Mouse (Mus musculus) left cerebral cortex, adult 11 months (tissue): ENCODE results near the gene Sgsm3.
"Not testable (repeated sequence)": the region's sequence is repeated elsewhere in the genome, so short reads cannot be mapped to it uniquely, and the experiment has no call there.

ENCODE experiments used
- DNase-seq: peaks from one replicate; pipeline ENCODE4 v3.0.0; 2022; ENCODE audit warnings: low spot score

Sgsm3 gene

GRCm38 (mm10) chr15:80977620-80978334, at the start of gene Sgsm3:
Gene Sgsm3 (plus strand): TSS chr15:80977765.
- peak; percentile 81 for DNase-seq

GRCm38 (mm10) chr15:80928811-80929355, 48.7 kb upstream of the Sgsm3 start:
- DNase-seq, result no peak

GRCm38 (mm10) chr15:80930048-80930571, 47.5 kb upstream of the Sgsm3 start:
- DNase-seq, result no peak

- DNase-seq, result not testable (repeated sequence)
These were observed 46.8 kb upstream of the Sgsm3 start for GRCm38 (mm10) chr15:80930676-80931320.

GRCm38 (mm10) chr15:80931345-80931960, 46.1 kb upstream of the Sgsm3 start:
- no peak for DNase-seq

GRCm38 (mm10) chr15:80934841-80935240, 42.7 kb upstream of the Sgsm3 start:
- no peak for DNase-seq

GRCm38 (mm10) chr15:80936686-80937085, 40.9 kb upstream of the Sgsm3 start:
- DNase-seq, result no peak

- DNase-seq, result no peak
These were observed 39.0 kb upstream of the Sgsm3 start for GRCm38 (mm10) chr15:80938615-80939014.

- no peak for DNase-seq
These were observed 38.2 kb upstream of the Sgsm3 start for GRCm38 (mm10) chr15:80939401-80939800.

GRCm38 (mm10) chr15:80941468-80942040, 36.0 kb upstream of the Sgsm3 start:
- no peak for DNase-seq

GRCm38 (mm10) chr15:80945851-80946250, 31.7 kb upstream of the Sgsm3 start:
- DNase-seq, result no peak

GRCm38 (mm10) chr15:80948145-80949135, 29.1 kb upstream of the Sgsm3 start, which contains the start of gene Adsl:
Gene Adsl (plus strand): TSS chr15:80948490.
- DNase-seq, result peak; percentile 61

GRCm38 (mm10) chr15:80949431-80949830, 28.1 kb upstream of the Sgsm3 start:
- DNase-seq, result no peak

- DNase-seq, result no peak
These were observed 27.5 kb upstream of the Sgsm3 start for GRCm38 (mm10) chr15:80950055-80950454.

- DNase-seq, result no peak
These were observed 23.6 kb upstream of the Sgsm3 start for GRCm38 (mm10) chr15:80953971-80954370.

GRCm38 (mm10) chr15:80954861-80955260, 22.7 kb upstream of the Sgsm3 start:
- DNase-seq, result no peak

- DNase-seq, result no peak
These were observed 21.6 kb upstream of the Sgsm3 start for GRCm38 (mm10) chr15:80955836-80956438.

GRCm38 (mm10) chr15:80969371-80969770, 8.2 kb upstream of the Sgsm3 start:
- no peak for DNase-seq

- DNase-seq, result no peak
These were observed 3.3 kb upstream of the Sgsm3 start for GRCm38 (mm10) chr15:80974311-80974710.

GRCm38 (mm10) chr15:80975666-80976065, 1.9 kb upstream of the Sgsm3 start:
- DNase-seq, result no peak

GRCm38 (mm10) chr15:80979611-80980010, 2.0 kb downstream of the Sgsm3 start:
- DNase-seq, result no peak
